Mouse (Mus musculus): ENCODE measurements at regions not wholly inside any gene's neighbourhood (a gene's known extent, or its start where the extent isn't known, plus 50 kb on each side); places are given as distances from the start of the nearest gene placed in this dataset.

GRCm38 (mm10) chr17:83164728-83165127, 50.4 kb upstream of the Pkdcc start:
- Histone ChIP-seq H3K27me3 (peaks cover 46% of the 10 kb centered on the region), H3K4me2 (replicated peaks) (no peak overlapping the region), H3K9ac (no peak overlapping the region), H3K36me3 (no peaks in the 10 kb centered on the region), H3K9me3 (replicated peaks) (no peaks in the 10 kb centered on the region), H3K27ac (replicated peaks) (no peak overlapping the region), H3K4me1 (0 out of 2 replicates have a peak, but pooled peaks cover 8% of the 10 kb centered on the region), H3K4me3 (replicated peaks) (no peak overlapping the region)
- no peak for ATAC-seq (ENCODE audit: insufficient number of reproducible peaks, low FRiP score, low TSS enrichment, low read depth)
- WGBS: 19% methylated on average over 4 of the region's 4 CpGs

GRCm38 (mm10) chr17:83165140-83165539, 50.0 kb upstream of the Pkdcc start:
- Histone ChIP-seq H3K27ac (replicated peaks) (no peak overlapping the region), H3K9ac (no peak overlapping the region), H3K4me1 (0 out of 2 replicates have a peak, but pooled peaks cover 8% of the 10 kb centered on the region), H3K9me3 (replicated peaks) (no peaks in the 10 kb centered on the region), H3K4me2 (replicated peaks) (no peak overlapping the region), H3K27me3 (peaks cover 46% of the 10 kb centered on the region), H3K36me3 (no peaks in the 10 kb centered on the region), H3K4me3 (replicated peaks) (no peak overlapping the region)
- WGBS: 41% methylated on average over 4 of the region's 4 CpGs
- no peak for ATAC-seq (ENCODE audit: insufficient number of reproducible peaks, low FRiP score, low TSS enrichment, low read depth)

Measured in embryonic facial prominence, embryonic 15.5 days (tissue).